In the genomic region with DNA sequence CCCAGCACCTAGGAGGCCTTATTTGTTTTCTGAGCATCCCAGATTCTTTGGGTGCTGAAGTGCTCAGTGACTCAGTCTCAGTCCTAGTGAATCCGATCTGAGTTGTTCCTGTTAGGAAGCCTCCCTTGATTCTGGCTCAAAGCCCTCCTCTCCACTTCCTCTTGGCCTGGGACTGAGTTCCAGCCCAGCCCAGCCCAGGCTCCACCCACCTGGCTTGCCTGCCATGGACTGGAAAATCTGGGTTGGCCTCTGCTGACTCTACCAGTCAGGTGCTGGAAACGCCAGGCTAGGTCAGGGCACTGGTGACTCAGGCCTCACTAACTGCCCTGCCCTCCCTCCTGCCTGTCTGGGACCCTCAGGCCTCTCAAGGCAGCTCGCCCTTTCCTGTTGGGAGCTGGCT, we compare ENCODE assay signal across 8 mouse cellular contexts. TPM values are rescaled to one million over a fixed set of nuclear protein-coding genes. Genes with fewer than 3 reads are reported as not detected.
DNase-seq lines count a peak whose midpoint lies in the region; ATAC-seq lines count a peak whose summit lies in the region.

No protein-coding gene starts in this region.

- no peak overlapping the region for H3K4me3 ChIP-seq in intestine, embryonic 16.5 days (ENCODE audit: low read length)
- H3K4me3 ChIP-seq in hindbrain, embryonic 16.5 days (ENCODE audit: low read length), result no peak overlapping the region

- H3K27me3 ChIP-seq in intestine, embryonic 16.5 days (replicated peaks; ENCODE audit: control insufficient read depth, insufficient read depth, low read length), result no peaks in the 10 kb centered on the region
- no peaks in the 10 kb centered on the region for H3K27me3 ChIP-seq in hindbrain, embryonic 16.5 days (replicated peaks; ENCODE audit: control insufficient read depth, insufficient read depth, low read length)

- WGBS in intestine, embryonic 16.5 days, result 78% methylated on average over 3 of the region's 3 CpGs
- WGBS in hindbrain, embryonic 16.5 days, result 86% methylated on average over 3 of the region's 3 CpGs

- ATAC-seq in cerebellum, adult (ENCODE audit: insufficient number of reproducible peaks, low FRiP score, low TSS enrichment), result no peak
- ATAC-seq in intestine, embryonic 16.5 days, result peak; percentile 73
- ATAC-seq in hindbrain, embryonic 16.5 days, result no peak

- H3K4me1 ChIP-seq in intestine, embryonic 16.5 days (ENCODE audit: control insufficient read depth, insufficient read depth, low read length), result 0 out of 2 replicates have a peak, but pooled peaks cover 3% of the 10 kb centered on the region
- H3K4me1 ChIP-seq in hindbrain, embryonic 16.5 days (ENCODE audit: control insufficient read depth, insufficient read depth, low read depth, low read length), result peaks cover under 1% of the 10 kb centered on the region

- DNase-seq in cerebellum, adult 11 months, result peak; percentile 19
- peak; percentile 70 to 71 for DNase-seq in adrenal gland, adult 18-20 months (ENCODE audit: low spot score in 2 of 2)
- peak; percentile 95 to 96 for DNase-seq in gastrocnemius, adult 8-10 months (ENCODE audit: low spot score in 2 of 2)
- DNase-seq in lung, postnatal 14 days, result peak; percentile 88
- DNase-seq in thymus, postnatal 25 days, result no peak

- no peak overlapping the region for H3K27ac ChIP-seq in intestine, embryonic 16.5 days (ENCODE audit: low read length)
- no peak overlapping the region for H3K27ac ChIP-seq in hindbrain, embryonic 16.5 days (ENCODE audit: low read depth, low read length)

- no peaks in the 10 kb centered on the region for H3K9me3 ChIP-seq in intestine, embryonic 16.5 days (ENCODE audit: control insufficient read depth, low read length)
- no peaks in the 10 kb centered on the region for H3K9me3 ChIP-seq in hindbrain, embryonic 16.5 days (ENCODE audit: control insufficient read depth, low read length)

- no peak overlapping the region for H3K4me2 ChIP-seq in intestine, embryonic 16.5 days (ENCODE audit: low read depth, low read length)
- H3K4me2 ChIP-seq in hindbrain, embryonic 16.5 days (ENCODE audit: low read length), result no peak overlapping the region

- H3K36me3 ChIP-seq in intestine, embryonic 16.5 days (ENCODE audit: control insufficient read depth, insufficient read depth, low read length), result peaks cover 35% of the 10 kb centered on the region
- H3K36me3 ChIP-seq in hindbrain, embryonic 16.5 days (ENCODE audit: control insufficient read depth, insufficient read depth, low read length), result peaks cover 59% of the 10 kb centered on the region

- H3K9ac ChIP-seq in intestine, embryonic 16.5 days (ENCODE audit: low read depth, low read length), result 0 out of 2 replicates have a peak overlapping the region, but pooled peaks have one; percentile 7
- H3K9ac ChIP-seq in hindbrain, embryonic 16.5 days (ENCODE audit: low read depth, low read length), result no peak overlapping the region

RNA-seq across cellular contexts. Expression of a gene that starts 8.1 kb away (rescaled TPM):
- total RNA-seq in adrenal gland, adult 18-20 months (2021), result 10 to 100 TPM; 19.2 to 22.6 TPM
- 10 to 100 TPM in 1 of 4 experiments, 1 to 10 TPM in 3; 9.5 to 10.3 (median 9.8) TPM for total RNA-seq in gastrocnemius, adult 8-10 months (2022)
- 30.3 TPM in 2 replicates for polyA plus RNA-seq in intestine, embryonic 16.5 days (2015; fragmentation: Nextera tagmentation; extraction: Ambion mirVana)
- polyA plus RNA-seq in hindbrain, embryonic 16.5 days (2015; fragmentation: Nextera tagmentation; extraction: Ambion mirVana), result 42.9 and 52.3 TPM in 2 replicates

RNA-seq across cellular contexts. Expression of a gene that starts 19.4 kb away (rescaled TPM):
- total RNA-seq in adrenal gland, adult 18-20 months (2021), result 100 to 1,000 TPM; 145 to 174 TPM
- total RNA-seq in gastrocnemius, adult 8-10 months (2022), result 100 to 1,000 TPM in 2 of 4 experiments, 10 to 100 TPM in 2; 96.0 to 116 (median 101) TPM
- 81.3 and 81.6 TPM in 2 replicates for polyA plus RNA-seq in intestine, embryonic 16.5 days (2015; fragmentation: Nextera tagmentation; extraction: Ambion mirVana)
- 73.3 and 84.8 TPM in 2 replicates for polyA plus RNA-seq in hindbrain, embryonic 16.5 days (2015; fragmentation: Nextera tagmentation; extraction: Ambion mirVana)

RNA-seq across cellular contexts. Expression of a gene that starts 20.5 kb away (rescaled TPM):
- 10 to 100 TPM; 27.0 to 32.3 TPM for total RNA-seq in adrenal gland, adult 18-20 months (2021)
- 10 to 100 TPM; 80.3 to 94.0 (median 84.3) TPM for total RNA-seq in gastrocnemius, adult 8-10 months (2022)
- 9.8 and 10.7 TPM in 2 replicates for polyA plus RNA-seq in intestine, embryonic 16.5 days (2015; fragmentation: Nextera tagmentation; extraction: Ambion mirVana)
- 26.2 and 29.7 TPM in 2 replicates for polyA plus RNA-seq in hindbrain, embryonic 16.5 days (2015; fragmentation: Nextera tagmentation; extraction: Ambion mirVana)
